Mouse (Mus musculus) forebrain, postnatal 0 days (tissue): ENCODE data around the gene Eid2. TPM values are rescaled to one million over a fixed set of nuclear protein-coding genes. Genes with fewer than 3 reads are reported as not detected.

Source experiments
- ATAC-seq: fragments of 200-750 bp; cut with Nextera tagmentation; 2 replicates; pipeline ENCODE4 v1.8.0; 2017; ENCODE audit warnings: mild to moderate bottlenecking, moderate library complexity
- DNase-seq: peaks from one replicate; pipeline ENCODE4 v3.0.0-alpha.2; 2015
- H3K27ac ChIP-seq: fragments of 300-500 bp; sonication (generic); 2 replicates; pipeline ENCODE4 v1.5.1; 2014; ENCODE audit warnings: low read depth, mild to moderate bottlenecking, antibody characterized with exemption, low read length, moderate library complexity, mixed read lengths
- H3K27me3 ChIP-seq: fragments of 300-500 bp; sonication (generic); 2 replicates; pipeline ENCODE4 v1.6.1; 2014; ENCODE audit warnings: mild to moderate bottlenecking, low read length, mixed read lengths; ENCODE audit not compliant: insufficient read depth
- H3K36me3 ChIP-seq: fragments of 300-500 bp; sonication (generic); 2 replicates; pipeline ENCODE4 v1.6.1; 2014; ENCODE audit warnings: mild to moderate bottlenecking, moderate library complexity; ENCODE audit not compliant: insufficient read depth
- H3K4me1 ChIP-seq: fragments of 300-500 bp; sonication (generic); 2 replicates; pipeline ENCODE4 v1.6.1; 2014; ENCODE audit warnings: antibody characterized with exemption; ENCODE audit not compliant: insufficient read depth
- H3K4me2 ChIP-seq: fragments of 300-500 bp; sonication (generic); 2 replicates; pipeline ENCODE4 v1.6.1; 2014; ENCODE audit warnings: low read depth, mild to moderate bottlenecking, moderate library complexity
- H3K4me3 ChIP-seq: fragments of 300-500 bp; sonication (generic); 2 replicates; pipeline ENCODE4 v1.5.1; 2014; ENCODE audit warnings: low read depth, low read length, mixed read lengths
- H3K9ac ChIP-seq: fragments of 300-500 bp; sonication (generic); 2 replicates; pipeline ENCODE4 v1.6.1; 2014; ENCODE audit warnings: mild to moderate bottlenecking
- H3K9me3 ChIP-seq: fragments of 300-500 bp; sonication (generic); 2 replicates; pipeline ENCODE4 v1.6.1; 2016; ENCODE audit warnings: low read length
- CTCF ChIP-seq: sonication (generic); IDR thresholded peaks from 2 replicates; pipeline ENCODE4 v1.5.1; 2016; ENCODE audit warnings: antibody characterized with exemption, control low read depth, low read depth
- WGBS: fragments of 180-500 bp; shearing (Covaris S2); extraction: QIAGEN DNeasy Blood & Tissue Kit; methylation state at CpG from one replicate; pipeline ENCODE4 v1.1.7; 2014; 5-methylcytosine and 5-hydroxymethylcytosine counted together
- polyA plus RNA-seq: library from polyadenylated mRNA; unstranded; fragments of >200 nt; fragmentation: Nextera tagmentation; extraction: Ambion mirVana; gene quantifications from 2 replicates; pipeline ENCODE4 v1.2.1, GENCODE M21; 2015
- total RNA-seq: library from RNA; depleted of rRNA; stranded (reverse); fragments of >200 nt; gene quantifications from 2 replicates; pipeline ENCODE4 v1.2.3, GENCODE M21; 2014

Eid2 gene
- total and polyA plus RNA-seq, 2 experiments from 2014 or later, result 26.7 to 101 TPM

DNA sequence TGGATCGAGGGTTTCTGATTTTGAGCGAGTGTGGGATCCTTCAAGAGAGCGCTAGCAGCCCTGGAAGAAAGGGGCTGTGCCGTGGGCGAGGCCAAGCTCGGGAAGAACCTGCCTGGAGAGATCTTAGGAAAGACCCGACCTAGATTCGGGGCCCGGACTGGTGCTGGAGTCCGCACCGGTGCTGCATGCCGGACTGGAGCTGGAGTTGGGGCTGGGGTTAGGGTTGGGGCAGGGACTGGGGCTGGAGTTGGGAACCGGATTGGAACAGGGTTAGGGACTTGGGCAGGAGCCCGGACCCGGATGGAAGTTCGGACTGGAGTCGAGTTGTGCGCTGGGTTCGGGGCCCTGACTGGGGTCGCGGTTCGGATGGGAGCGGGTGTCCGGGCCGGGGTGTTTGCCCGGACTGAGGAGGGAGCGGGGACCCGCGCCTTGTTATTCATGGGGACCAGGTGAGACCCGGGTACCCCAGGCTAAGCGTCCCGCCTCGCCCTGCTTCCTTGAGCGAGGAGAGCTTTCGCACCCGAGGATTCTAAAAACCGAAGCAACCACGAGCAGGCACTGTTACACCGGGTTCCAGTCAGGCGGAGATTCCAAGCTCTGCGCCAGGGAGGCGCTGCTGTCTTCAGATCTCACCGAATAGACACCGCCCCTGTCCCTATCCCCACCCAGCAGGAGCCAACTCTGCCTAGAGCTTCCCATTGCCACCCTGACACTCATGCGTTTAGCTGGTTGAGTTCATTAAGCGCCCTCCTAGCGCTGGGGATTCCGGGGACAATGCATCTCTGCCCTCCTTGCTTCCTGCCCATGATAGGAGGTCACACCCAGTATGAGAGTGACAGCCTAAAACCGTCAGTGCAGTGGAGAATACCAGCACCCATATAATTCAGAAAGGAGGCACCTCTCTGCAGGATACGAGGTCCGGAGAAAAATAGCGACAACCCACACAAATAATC is 23.2 kb downstream of the Eid2 start, which contains the start of gene Selenov:
Gene Selenov (minus strand): TSS at position 549 of the 953 bp plus-strand sequence.
- no peaks in the 10 kb centered on the region for H3K9me3 ChIP-seq
- peak; percentile 60 for DNase-seq
- no peak within 1 kb of the TSS for H3K9ac ChIP-seq
- H3K27me3 ChIP-seq, result peaks cover 26% of the 10 kb centered on the region
- peak within 1 kb of the TSS; percentile 46 for H3K4me2 ChIP-seq
- no peak within 1 kb of the TSS for H3K27ac ChIP-seq
- TF ChIP-seq CTCF, result peak; percentile 59
- H3K36me3 ChIP-seq, result no peaks in the 10 kb centered on the region
- H3K4me1 ChIP-seq, result no peaks in the 10 kb centered on the region
- peak; percentile 72 for ATAC-seq
- peak within 1 kb of the TSS; percentile 26 for H3K4me3 ChIP-seq
- WGBS, result 2% methylated on average over 52 of the region's 52 CpGs

DNA sequence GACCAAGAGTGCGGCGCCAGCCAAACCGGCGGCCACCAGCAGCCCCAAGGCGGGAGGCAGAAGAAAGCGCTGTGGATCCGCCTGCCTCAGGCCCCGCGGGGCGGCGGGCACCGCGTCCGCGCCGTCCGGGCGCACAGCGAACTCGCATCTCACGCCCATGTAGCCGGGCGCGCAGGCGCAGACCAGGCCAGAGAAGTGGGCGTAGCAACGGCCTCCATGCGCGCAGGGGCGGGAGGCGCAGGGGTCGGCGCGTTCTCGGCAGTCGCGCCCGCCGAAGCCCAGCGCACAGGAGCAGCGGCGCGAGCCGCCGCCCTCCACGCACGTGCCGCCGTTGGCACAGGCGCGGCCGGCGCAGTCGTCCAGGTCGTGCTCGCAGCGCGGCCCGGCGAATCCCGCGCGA is 26.8 kb downstream of the Eid2 start:
- no peak for TF ChIP-seq CTCF

DNA sequence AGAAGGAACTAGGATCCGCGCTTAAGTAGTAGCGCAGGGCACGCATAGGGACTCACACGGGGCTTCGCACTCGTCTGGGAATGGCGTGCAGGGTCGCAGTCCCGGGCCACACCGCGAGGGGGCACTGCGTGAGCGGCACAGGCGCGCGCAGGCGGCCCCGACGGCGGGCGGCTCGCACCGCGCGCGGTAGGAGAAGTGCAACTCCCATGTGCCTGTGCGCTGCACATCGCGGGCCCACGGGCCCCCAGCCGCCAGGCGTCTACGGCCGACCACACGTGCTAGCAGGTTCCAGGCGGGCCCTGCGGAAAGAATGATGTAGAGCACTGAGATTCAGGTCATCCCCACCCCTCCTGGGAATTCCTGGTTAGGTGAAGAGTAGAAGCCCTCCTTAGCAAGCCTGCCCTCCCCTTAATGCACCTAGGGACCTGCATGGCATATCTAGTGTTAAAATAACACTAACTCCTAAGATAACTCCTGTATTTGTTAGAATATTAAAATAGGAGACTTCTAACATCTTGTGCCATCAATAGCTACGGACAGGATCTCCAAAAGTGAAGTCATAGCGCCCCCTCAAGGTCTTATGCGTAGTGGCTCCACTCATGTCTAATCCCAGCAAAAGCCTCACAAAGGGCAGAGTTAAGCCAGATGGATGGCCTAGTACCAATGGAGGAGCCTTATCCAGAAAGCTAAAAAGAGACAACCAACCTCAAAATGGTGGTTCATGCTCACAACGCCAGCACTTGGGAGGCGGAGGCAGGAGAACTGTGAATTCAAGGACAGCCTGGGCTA is 31.4 kb downstream of the Eid2 start:
- Histone ChIP-seq H3K27me3 (no peaks in the 10 kb centered on the region; the same call in 1 of the 2 replicates), H3K9me3 (no peaks in the 10 kb centered on the region), H3K36me3 (no peaks in the 10 kb centered on the region), H3K4me1 (no peaks in the 10 kb centered on the region), H3K27ac (no peak overlapping the region), H3K9ac (no peak overlapping the region), H3K4me2 (peak overlapping the region; percentile 41), H3K4me3 (0 out of 2 replicates have a peak overlapping the region, but pooled peaks have one; percentile 13)
- DNase-seq, result peak; percentile 82
- peak; percentile 64 for ATAC-seq
- WGBS, result 10% methylated on average over 43 of the region's 43 CpGs
- peak; percentile 75 for TF ChIP-seq CTCF

More for the DNA sequence above, 26.8 kb downstream of the Eid2 start:
- no peaks in the 10 kb centered on the region for H3K4me1 ChIP-seq
- H3K9ac ChIP-seq, result peak overlapping the region; percentile 55
- DNase-seq, result peak; percentile 88
- under 1% methylated on average over 57 of the region's 63 CpGs for WGBS
- ATAC-seq, result peak; percentile 80
- H3K27ac ChIP-seq, result no peak overlapping the region
- H3K9me3 ChIP-seq, result no peaks in the 10 kb centered on the region
- no peaks in the 10 kb centered on the region for H3K36me3 ChIP-seq
- peak overlapping the region; percentile 83 for H3K4me2 ChIP-seq
- H3K27me3 ChIP-seq, result peaks cover 19% of the 10 kb centered on the region
- peak overlapping the region; percentile 53 for H3K4me3 ChIP-seq

DNA sequence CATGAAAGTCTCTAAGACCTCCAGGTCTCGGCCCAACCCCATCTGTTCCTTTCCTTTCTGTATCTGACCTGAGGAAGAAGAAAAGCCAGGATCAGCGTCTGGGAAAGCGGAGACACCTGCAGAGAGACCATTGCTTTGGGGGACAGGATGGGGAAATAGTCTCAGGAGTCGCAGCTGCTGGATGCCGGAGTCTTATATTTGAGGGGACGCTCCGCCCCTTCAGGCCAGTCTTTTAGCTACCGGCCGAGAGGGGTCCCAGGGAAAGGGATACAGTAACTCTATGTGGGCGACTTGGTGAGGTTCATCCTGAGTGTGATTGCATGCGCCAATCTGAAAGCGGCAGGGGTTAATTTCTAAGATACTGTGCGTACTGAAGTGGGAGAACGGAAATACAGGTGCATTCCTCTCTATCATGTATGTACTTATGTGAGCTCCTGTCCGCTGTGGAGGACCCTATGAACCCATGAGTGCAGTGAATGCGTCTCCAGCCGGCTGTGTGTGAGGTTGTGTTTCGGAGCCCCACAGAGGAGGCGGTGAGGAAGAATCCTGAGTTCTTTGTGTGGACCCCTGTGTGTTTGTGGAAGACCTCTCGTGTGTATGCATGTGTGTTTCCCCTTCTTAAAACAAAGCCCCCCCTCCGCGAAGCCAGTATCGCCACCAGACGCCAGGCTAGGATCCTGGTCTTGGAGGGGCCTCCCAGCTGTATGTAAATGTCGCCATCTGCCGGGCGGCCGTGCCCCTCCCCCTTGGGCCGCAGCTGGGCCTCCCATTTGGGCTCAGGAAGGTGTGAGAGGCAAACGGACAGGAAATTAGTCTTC is 34.1 kb downstream of the Eid2 start, which contains the start of gene Dll3:
Gene Dll3 (minus strand): TSS at position 623 of the 818 bp plus-strand sequence.
- peak; percentile 61 for TF ChIP-seq CTCF
- ATAC-seq (peak; percentile 64), DNase-seq (peak; percentile 72)
- 1% methylated on average over 30 of the region's 30 CpGs for WGBS
- Histone ChIP-seq H3K36me3 (peaks cover 22% of the 10 kb centered on the region), H3K27me3 (no peaks in the 10 kb centered on the region; the same call in 1 of the 2 replicates), H3K9me3 (no peaks in the 10 kb centered on the region), H3K27ac (peak within 1 kb of the TSS; percentile 57), H3K4me1 (no peaks in the 10 kb centered on the region), H3K4me2 (peak within 1 kb of the TSS; percentile 61), H3K4me3 (peak within 1 kb of the TSS; percentile 37), H3K9ac (peak within 1 kb of the TSS; percentile 57)

DNA sequence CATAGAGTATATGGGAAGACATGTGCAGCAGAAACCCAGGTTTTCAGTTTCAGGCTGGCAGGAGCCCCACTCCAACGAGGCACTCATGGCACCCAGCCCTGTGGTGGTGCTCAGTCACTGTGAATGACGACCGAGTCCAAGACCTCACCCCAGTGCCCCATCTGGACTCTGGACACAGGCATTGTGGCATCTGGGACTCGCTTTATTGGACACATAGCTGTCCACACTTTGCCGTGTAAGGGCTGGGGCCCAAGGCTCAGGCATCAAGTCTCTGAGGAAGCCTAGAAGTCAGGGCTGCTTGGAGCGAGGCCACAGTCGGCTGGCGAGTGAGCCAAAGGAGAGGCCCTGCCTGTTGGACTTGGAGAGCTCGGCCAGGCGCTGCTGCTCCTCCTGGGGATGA is 38.0 kb downstream of the Eid2 start:
- no peaks in the 10 kb centered on the region for H3K27me3 ChIP-seq
- no peak overlapping the region for H3K9ac ChIP-seq
- DNase-seq (no peak), ATAC-seq (no peak)
- TF ChIP-seq CTCF, result no peak
- H3K36me3 ChIP-seq, result peaks cover 49% of the 10 kb centered on the region
- no peaks in the 10 kb centered on the region for H3K9me3 ChIP-seq
- WGBS, result 88% methylated on average over 10 of the region's 10 CpGs
- H3K4me2 ChIP-seq, result no peak overlapping the region
- no peak overlapping the region for H3K4me3 ChIP-seq
- H3K4me1 ChIP-seq, result no peaks in the 10 kb centered on the region
- H3K27ac ChIP-seq, result no peak overlapping the region

DNA sequence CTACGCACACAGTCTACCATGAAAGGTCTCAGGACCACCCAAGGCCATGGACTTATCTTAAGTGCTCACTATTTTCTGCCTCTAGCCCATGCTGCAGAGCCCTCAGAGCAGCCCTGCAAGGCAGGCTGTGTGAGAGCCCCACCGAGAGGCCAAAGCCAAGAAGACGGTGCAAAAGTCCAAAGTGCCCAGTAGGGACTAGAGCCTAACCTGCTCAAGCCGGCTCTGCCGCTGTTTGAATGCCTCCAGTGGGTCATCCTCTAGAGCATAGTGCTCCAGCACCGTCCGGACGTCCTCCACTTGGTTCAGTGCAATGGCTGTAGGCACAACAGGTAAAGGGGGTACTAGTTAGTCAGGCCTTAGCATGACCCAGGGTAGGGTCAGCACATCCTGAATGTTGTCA is 38.5 kb downstream of the Eid2 start:
- 96% methylated on average over 8 of the region's 8 CpGs for WGBS
- DNase-seq (no peak), ATAC-seq (no peak)
- H3K36me3 ChIP-seq, result peaks cover 49% of the 10 kb centered on the region
- no peak for TF ChIP-seq CTCF
- H3K4me2 ChIP-seq, result no peak overlapping the region
- no peaks in the 10 kb centered on the region for H3K27me3 ChIP-seq
- H3K9me3 ChIP-seq, result no peaks in the 10 kb centered on the region
- peaks cover 5% of the 10 kb centered on the region; the same call in 1 of the 2 replicates for H3K4me1 ChIP-seq
- no peak overlapping the region for H3K9ac ChIP-seq
- H3K27ac ChIP-seq, result no peak overlapping the region
- no peak overlapping the region for H3K4me3 ChIP-seq
